Mouse (Mus musculus): ENCODE results near the gene Lim2. TPM values are rescaled to one million over a fixed set of nuclear protein-coding genes. Genes with fewer than 3 reads are reported as not detected.

Lim2 gene
- polyA plus RNA-seq, 1 experiment from 2014 or later: not detected

DNA sequence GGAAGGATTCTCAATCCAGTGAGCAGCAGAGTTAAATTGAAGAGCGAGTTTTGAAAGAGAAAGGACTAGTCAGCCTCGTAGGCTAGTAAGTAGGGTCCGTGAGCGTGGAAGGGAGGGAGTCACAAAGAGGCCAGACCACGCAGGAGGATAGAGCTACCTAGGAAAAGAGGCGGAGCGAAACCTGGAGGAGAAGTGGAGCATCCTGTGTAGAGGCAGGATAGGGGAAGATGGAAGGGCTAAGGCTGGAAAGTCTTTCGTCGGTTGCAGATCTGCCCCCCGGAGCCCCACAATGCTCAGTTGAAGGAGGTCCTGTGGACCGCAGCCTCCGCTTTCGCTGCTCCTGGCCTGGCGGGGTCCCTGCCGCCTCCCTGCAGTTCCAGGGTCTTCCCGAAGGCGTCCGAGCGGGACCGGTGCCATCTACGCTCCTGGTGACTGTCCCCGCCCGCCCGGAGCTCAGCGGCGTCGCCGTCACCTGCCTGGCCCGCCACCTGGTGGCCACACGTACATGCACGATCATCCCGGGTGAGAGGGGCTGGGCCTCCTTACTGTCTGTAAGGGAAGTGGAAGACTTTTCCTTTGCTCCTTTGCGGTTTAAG is 38.7 kb downstream of the Lim2 start:
- peaks cover 17% of the 10 kb centered on the region for H3K4me1 ChIP-seq
- H3K9me3 ChIP-seq: no peaks in the 10 kb centered on the region
- H3K4me2 ChIP-seq: peak overlapping the region; percentile 95
- WGBS: under 1% methylated on average over 33 of the region's 33 CpGs
- H3K4me3 ChIP-seq: peak overlapping the region; percentile 59
- H3K27me3 ChIP-seq (replicated peaks): peaks cover 25% of the 10 kb centered on the region
- peak; percentile 65 for ATAC-seq (ENCODE audit: extremely low read depth, insufficient number of reproducible peaks, low FRiP score, low TSS enrichment)
- peak overlapping the region; percentile 39; the same call in 1 of the 2 replicates for H3K27ac ChIP-seq (replicated peaks)
- no peaks in the 10 kb centered on the region for H3K36me3 ChIP-seq
- peak overlapping the region; percentile 72 for H3K9ac ChIP-seq

DNA sequence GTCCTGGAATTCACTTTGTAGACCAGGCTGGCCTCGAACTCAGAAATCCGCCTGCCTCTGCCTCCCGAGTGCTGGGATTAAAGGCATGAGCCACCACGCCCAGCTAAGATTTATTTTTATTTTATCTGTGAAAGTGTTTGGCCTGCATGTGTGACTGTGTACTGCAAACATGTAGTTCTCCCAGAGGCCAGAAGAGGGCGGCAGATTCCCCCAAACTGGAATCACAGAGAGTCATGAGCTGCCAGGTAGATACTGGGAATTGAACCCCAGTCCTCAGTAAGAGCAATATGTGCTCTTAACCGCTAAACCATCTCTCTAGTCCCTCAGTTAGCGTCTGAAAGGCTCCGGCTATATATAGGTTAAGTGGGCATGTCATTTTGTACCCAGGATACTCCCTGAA is 42.9 kb downstream of the Lim2 start:
- peaks cover 24% of the 10 kb centered on the region for H3K27me3 ChIP-seq (replicated peaks)

DNA sequence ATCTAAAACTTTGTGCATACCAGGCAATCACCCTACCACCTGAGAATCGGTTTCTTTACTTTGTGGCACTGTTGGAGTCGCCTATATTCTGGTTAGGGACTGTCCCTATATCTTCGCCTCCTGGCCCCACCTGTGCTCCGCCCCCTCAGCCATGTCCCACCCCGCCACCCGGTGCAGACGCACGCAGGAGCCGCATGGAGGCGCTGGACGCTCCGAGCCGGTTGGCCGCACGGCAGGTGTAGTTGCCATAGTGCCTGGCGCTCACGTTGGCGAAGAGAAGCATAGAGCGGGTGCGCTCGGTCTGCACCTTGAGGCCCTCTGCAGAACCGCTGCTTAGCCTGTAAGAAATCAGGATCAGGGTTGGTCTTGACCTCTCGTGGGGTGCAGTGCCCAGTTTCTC is 48.2 kb downstream of the Lim2 start:
- 10% methylated on average over 23 of the region's 23 CpGs for WGBS
- ATAC-seq (ENCODE audit: extremely low read depth, insufficient number of reproducible peaks, low FRiP score, low TSS enrichment): no peak
- Histone ChIP-seq H3K4me3 (no peak overlapping the region), H3K36me3 (no peaks in the 10 kb centered on the region), H3K27me3 (replicated peaks) (peaks cover 66% of the 10 kb centered on the region), H3K27ac (replicated peaks) (no peak overlapping the region), H3K9me3 (no peaks in the 10 kb centered on the region), H3K4me2 (no peak overlapping the region), H3K9ac (no peak overlapping the region), H3K4me1 (peaks cover 3% of the 10 kb centered on the region; the same call in 1 of the 2 replicates)

More for the DNA sequence above, 42.9 kb downstream of the Lim2 start:
- Histone ChIP-seq H3K9me3 (no peaks in the 10 kb centered on the region), H3K9ac (no peak overlapping the region), H3K27ac (replicated peaks) (no peak overlapping the region), H3K4me3 (no peak overlapping the region), H3K4me2 (no peak overlapping the region), H3K4me1 (peaks cover 7% of the 10 kb centered on the region; the same call in 1 of the 2 replicates), H3K36me3 (no peaks in the 10 kb centered on the region)
- ATAC-seq (ENCODE audit: extremely low read depth, insufficient number of reproducible peaks, low FRiP score, low TSS enrichment): no peak
- WGBS: 36% methylated on average over 8 of the region's 8 CpGs

DNA sequence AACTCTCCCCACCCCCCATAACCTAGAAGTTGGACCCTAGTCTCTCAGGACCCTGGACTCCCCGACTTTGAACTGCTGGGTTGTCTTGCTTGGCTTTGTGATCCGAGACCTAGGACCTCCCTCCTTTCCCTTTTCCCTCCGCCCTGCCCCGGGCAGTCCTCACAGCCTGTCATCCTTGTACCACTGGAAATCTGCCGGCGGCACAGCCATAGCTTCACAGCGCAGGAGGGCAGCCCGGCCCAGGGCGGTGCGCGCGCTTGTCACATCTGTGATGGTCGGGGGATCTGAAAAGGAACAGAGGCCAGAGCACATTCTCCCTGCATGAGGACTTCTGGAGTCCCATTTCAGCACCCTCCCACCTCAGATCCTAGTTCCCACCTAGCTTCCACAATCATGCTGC is 48.9 kb downstream of the Lim2 start:
- H3K4me3 ChIP-seq: peak overlapping the region; percentile 16
- no peak overlapping the region for H3K27ac ChIP-seq (replicated peaks)
- 4% methylated on average over 13 of the region's 13 CpGs for WGBS
- ATAC-seq (ENCODE audit: extremely low read depth, insufficient number of reproducible peaks, low FRiP score, low TSS enrichment): no peak
- H3K4me2 ChIP-seq: peak overlapping the region; percentile 31; the same call in 1 of the 2 replicates
- no peaks in the 10 kb centered on the region for H3K9me3 ChIP-seq
- no peak overlapping the region for H3K9ac ChIP-seq
- H3K4me1 ChIP-seq: peaks cover 3% of the 10 kb centered on the region; the same call in 1 of the 2 replicates
- no peaks in the 10 kb centered on the region for H3K36me3 ChIP-seq
- peaks cover 66% of the 10 kb centered on the region for H3K27me3 ChIP-seq (replicated peaks)

DNA sequence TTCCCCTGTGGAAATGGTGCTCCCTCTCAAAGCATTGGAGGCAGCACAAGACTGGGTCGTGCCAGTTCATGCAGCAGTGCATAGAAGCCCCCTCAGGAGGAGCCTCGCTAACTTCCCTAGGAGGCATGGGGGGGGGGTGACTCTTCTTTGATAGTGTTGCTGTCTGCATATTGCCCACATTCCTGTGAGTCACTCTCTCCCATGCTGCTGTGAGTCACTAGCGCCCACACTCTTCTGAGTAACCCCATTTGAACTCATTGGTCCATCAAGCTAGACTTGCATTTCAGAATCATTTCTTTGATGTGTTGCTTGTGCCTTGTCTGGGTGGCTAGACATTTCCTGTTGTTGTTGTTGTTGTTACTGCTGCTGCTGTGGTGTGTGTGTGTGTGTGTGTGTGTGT is 53.7 kb downstream of the Lim2 start:
- Histone ChIP-seq H3K4me3 (no peak overlapping the region), H3K4me1 (peaks cover 7% of the 10 kb centered on the region; the same call in 1 of the 2 replicates), H3K27ac (replicated peaks) (no peak overlapping the region), H3K27me3 (replicated peaks) (peaks cover 34% of the 10 kb centered on the region), H3K9ac (no peak overlapping the region), H3K36me3 (no peaks in the 10 kb centered on the region), H3K4me2 (no peak overlapping the region), H3K9me3 (no peaks in the 10 kb centered on the region)
- no peak for ATAC-seq (ENCODE audit: extremely low read depth, insufficient number of reproducible peaks, low FRiP score, low TSS enrichment)
- 60% methylated on average over 3 of the region's 3 CpGs for WGBS

DNA sequence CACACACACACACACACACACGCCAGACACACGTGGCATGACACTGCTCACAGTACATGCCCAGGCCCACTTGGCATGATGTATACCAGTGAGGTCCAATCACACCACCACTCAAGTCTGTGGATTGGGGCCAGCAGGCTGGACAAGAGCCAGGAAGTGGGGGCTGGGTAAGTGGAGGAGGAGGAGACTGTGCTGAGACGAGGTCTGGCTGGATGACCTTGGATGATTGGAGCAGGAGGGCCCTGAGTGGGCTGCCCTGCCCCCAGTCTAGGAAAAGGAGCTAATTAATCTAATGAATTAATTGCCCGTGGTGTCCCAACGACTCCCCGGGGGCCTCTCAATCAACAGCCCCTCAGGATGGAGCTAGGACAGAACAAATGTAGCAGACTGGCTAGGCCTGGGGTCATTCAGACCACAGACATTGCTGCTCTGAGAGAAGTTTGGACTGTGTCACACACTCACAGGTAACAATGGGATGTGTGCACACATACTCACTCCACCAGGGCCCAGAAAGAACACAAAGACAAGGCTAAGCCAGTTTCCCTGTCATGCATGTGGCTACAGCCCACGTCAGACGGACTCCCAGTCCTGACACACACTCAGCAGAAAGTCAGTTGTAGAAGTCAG is 54.7 kb downstream of the Lim2 start:
- Histone ChIP-seq H3K27me3 (replicated peaks) (peaks cover 27% of the 10 kb centered on the region), H3K4me3 (no peak overlapping the region), H3K9ac (no peak overlapping the region), H3K4me2 (no peak overlapping the region), H3K9me3 (no peaks in the 10 kb centered on the region), H3K27ac (replicated peaks) (no peak overlapping the region), H3K36me3 (no peaks in the 10 kb centered on the region), H3K4me1 (0 out of 2 replicates have a peak, but pooled peaks cover 4% of the 10 kb centered on the region)
- peak; percentile 2; the same call in 1 of the 2 replicates for ATAC-seq (ENCODE audit: extremely low read depth, insufficient number of reproducible peaks, low FRiP score, low TSS enrichment)
- WGBS: 53% methylated on average over 8 of the region's 8 CpGs

DNA sequence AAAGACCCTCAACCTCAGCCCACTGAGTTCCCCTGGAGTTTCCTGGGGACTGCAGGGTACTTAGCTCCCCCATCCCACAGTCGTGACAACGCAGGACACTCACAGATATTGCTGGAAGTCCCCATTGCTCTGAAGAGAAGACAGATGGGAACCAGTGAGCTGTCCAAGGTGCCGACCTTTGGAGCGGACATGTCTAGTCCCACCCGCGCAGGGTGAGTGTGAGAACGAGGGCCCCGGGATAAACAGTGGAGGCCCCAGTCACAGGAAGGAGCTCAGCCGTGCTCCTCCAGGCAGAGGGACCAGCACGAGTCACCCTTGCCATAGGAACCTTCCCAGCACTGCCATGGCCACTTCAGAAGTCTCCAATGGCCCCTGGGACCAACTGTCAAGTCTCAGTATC is 55.8 kb downstream of the Lim2 start:
- no peak for ATAC-seq (ENCODE audit: extremely low read depth, insufficient number of reproducible peaks, low FRiP score, low TSS enrichment)
- Histone ChIP-seq H3K27me3 (replicated peaks) (peaks cover 24% of the 10 kb centered on the region), H3K4me3 (no peak overlapping the region), H3K9ac (no peak overlapping the region), H3K4me2 (no peak overlapping the region), H3K36me3 (no peaks in the 10 kb centered on the region), H3K27ac (replicated peaks) (no peak overlapping the region), H3K9me3 (no peaks in the 10 kb centered on the region), H3K4me1 (0 out of 2 replicates have a peak, but pooled peaks cover 4% of the 10 kb centered on the region)
- WGBS: 7% methylated on average over 10 of the region's 10 CpGs

Small RNA genes within 50 kb of the gene (microRNA-seq; reads per million reads assigned to microRNA genes)
- gene Mir7051: 1.8 reads per million

Other genes with a start within 250 kb of the Lim2 start
- gene Zfp715, start 114.4 kb upstream of the Lim2 start, polyA plus RNA-seq (2015; fragmentation: Nextera tagmentation; extraction: Ambion mirVana): 8.2 and 8.8 TPM in 2 replicates
- 0.17 TPM in 1 of 2 replicates, not detected in the other for gene Siglecf, start 76.3 kb upstream of the Lim2 start, polyA plus RNA-seq (2015; fragmentation: Nextera tagmentation; extraction: Ambion mirVana)
- gene Siglecg, start 19.5 kb upstream of the Lim2 start, polyA plus RNA-seq (2015; fragmentation: Nextera tagmentation; extraction: Ambion mirVana): 0.08 and 0.19 TPM in 2 replicates
- 0.85 and 1.4 TPM in 2 replicates for gene Nkg7, start 9.4 kb downstream of the Lim2 start, polyA plus RNA-seq (2015; fragmentation: Nextera tagmentation; extraction: Ambion mirVana)
- not detected in 2 replicates for gene Cldnd2, start 13.1 kb downstream of the Lim2 start, polyA plus RNA-seq (2015; fragmentation: Nextera tagmentation; extraction: Ambion mirVana)
- gene Etfb, start 16.4 kb downstream of the Lim2 start, polyA plus RNA-seq (2015; fragmentation: Nextera tagmentation; extraction: Ambion mirVana): 513 and 605 TPM in 2 replicates
- 0.32 and 0.33 TPM in 2 replicates for gene Gm45233, start 16.5 kb downstream of the Lim2 start, polyA plus RNA-seq (2015; fragmentation: Nextera tagmentation; extraction: Ambion mirVana)
- gene Vsig10l, start 35.5 kb downstream of the Lim2 start, polyA plus RNA-seq (2015; fragmentation: Nextera tagmentation; extraction: Ambion mirVana): 2.2 and 2.8 TPM in 2 replicates
- 0.09 and 0.12 TPM in 2 replicates for gene Iglon5, start 62.4 kb downstream of the Lim2 start, polyA plus RNA-seq (2015; fragmentation: Nextera tagmentation; extraction: Ambion mirVana)
- not detected in 2 replicates for gene 4931406B18Rik, start 78.3 kb downstream of the Lim2 start, polyA plus RNA-seq (2015; fragmentation: Nextera tagmentation; extraction: Ambion mirVana)
- gene Cd33, start 116.8 kb downstream of the Lim2 start, polyA plus RNA-seq (2015; fragmentation: Nextera tagmentation; extraction: Ambion mirVana): 0.68 and 1.1 TPM in 2 replicates
- 1.2 and 1.3 TPM in 2 replicates for gene Zfp658, start 134.6 kb downstream of the Lim2 start, polyA plus RNA-seq (2015; fragmentation: Nextera tagmentation; extraction: Ambion mirVana)
- gene Zfp719, start 151.9 kb downstream of the Lim2 start, polyA plus RNA-seq (2015; fragmentation: Nextera tagmentation; extraction: Ambion mirVana): 7.0 TPM in 2 replicates
- not detected in 2 replicates for gene Zfp819, start 179.5 kb downstream of the Lim2 start, polyA plus RNA-seq (2015; fragmentation: Nextera tagmentation; extraction: Ambion mirVana)
- gene Ceacam18, start 207.0 kb downstream of the Lim2 start, polyA plus RNA-seq (2015; fragmentation: Nextera tagmentation; extraction: Ambion mirVana): not detected in 2 replicates
- gene Siglece, start 232.5 kb downstream of the Lim2 start, polyA plus RNA-seq (2015; fragmentation: Nextera tagmentation; extraction: Ambion mirVana): 0.41 and 0.52 TPM in 2 replicates
- gene Ctu1, start 244.3 kb downstream of the Lim2 start, polyA plus RNA-seq (2015; fragmentation: Nextera tagmentation; extraction: Ambion mirVana): 6.3 and 6.8 TPM in 2 replicates

Data from heart, embryonic 13.5 days (tissue).